Mouse (Mus musculus): ENCODE data around the gene Zfp688.
A peak's percentile ranks its signal among the peaks of the same experiment; 100 is the strongest.
"Not testable (repeated sequence)": the region's sequence is repeated elsewhere in the genome, so short reads cannot be mapped to it uniquely, and the experiment has no call there.

Zfp688 gene

GRCm38 (mm10) chr7:127411418-127411817, 10.4 kb downstream of the Zfp688 start:
- DNase-seq (ENCODE audit: low read depth, low spot score), result no peak

DNA sequence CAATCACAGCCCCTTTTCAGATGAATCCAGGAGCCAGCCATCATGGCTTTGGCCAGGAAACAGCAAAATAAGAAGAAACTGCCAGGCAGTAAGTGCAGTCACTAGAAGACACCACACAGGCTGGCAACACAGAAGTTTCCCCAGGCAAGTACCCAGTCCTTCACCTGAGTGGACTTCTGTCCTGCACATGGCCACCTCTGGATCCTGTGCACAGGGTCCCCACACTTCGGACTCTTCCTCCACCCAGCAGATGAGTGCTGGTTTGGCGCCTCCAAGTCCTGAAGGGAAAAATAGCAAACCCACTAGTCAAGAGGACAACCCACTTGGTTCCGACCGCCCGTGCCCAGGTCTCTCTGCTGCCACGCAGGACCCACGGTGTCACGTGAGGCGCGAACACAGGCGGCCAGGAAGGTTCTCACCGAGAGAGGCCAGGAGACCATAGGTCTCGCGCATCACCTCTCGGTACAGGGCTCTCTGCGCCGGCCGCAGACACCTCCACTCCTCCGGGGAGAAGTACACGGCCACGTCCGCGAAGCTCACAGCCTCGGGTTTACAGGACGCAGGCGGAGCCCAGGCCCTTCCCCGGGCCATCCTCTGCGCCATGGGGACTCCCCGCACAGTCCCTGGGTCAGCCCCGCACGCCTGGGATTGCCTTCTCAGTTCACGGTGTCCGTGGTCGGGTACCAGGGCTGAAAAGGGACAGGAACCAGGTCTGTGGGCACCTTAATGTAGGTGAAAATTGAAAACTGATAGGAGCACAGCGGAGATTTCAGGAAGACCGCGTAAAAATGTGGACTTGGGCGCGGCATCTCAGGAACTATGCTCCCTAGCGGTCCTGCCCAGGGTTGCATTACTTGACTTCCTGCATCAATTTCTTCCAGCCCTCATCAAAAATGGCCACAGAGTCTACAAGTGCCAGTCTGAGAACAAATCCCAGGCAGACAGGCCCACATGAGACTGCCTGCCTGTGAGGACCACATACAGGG, 15.6 kb downstream of the Zfp688 start, which contains the start of gene Zfp764:
TSS of gene Zfp764 (minus strand) at position 821 of the 986 bp plus-strand sequence.
- DNase-seq (ENCODE audit: low read depth, low spot score), result peak; percentile 69

DNA sequence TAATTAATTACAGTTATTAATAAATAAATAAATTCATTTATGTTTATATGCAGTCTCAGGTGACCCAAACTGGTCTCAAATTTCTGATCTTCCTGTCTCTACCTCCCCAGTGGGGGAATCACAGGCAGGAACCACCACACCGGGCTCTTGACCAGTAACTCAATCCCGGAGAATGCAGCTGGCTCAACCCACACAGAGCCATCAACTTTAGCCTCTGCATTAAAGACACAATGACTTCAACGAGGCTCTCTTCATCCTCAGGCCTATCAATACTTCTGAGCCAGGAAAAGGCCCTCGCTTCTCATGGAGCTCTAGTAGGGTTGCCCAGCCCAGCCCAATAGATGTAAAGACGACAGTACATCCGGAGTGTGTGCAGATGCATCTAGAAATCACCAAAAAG, 17.8 kb downstream of the Zfp688 start:
- DNase-seq (ENCODE audit: low read depth, low spot score), result not testable (repeated sequence)

DNA sequence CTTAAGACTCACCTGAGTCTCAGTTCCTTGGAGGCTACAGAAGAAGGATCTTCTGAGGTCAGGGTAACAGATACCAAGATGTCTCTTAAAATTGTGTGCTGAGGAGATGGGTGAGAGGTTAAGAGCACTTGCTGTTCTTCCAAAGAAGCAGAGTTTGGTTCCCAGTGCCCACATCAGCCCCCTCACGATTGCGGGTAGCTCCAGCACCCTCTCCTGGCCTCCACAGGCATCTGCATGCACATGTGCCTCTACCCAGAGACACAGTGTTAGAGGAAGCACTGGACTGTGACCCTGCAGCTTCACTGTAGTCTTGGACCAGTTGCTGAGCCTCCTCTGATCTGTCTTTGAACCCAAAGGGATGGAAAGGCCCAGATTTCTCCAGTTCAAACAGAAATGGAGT, 18.9 kb downstream of the Zfp688 start:
- no peak for DNase-seq (ENCODE audit: low read depth, low spot score)

- no peak for DNase-seq (ENCODE audit: low read depth, low spot score)
These were observed 21.5 kb downstream of the Zfp688 start for GRCm38 (mm10) chr7:127400355-127400754.

DNA sequence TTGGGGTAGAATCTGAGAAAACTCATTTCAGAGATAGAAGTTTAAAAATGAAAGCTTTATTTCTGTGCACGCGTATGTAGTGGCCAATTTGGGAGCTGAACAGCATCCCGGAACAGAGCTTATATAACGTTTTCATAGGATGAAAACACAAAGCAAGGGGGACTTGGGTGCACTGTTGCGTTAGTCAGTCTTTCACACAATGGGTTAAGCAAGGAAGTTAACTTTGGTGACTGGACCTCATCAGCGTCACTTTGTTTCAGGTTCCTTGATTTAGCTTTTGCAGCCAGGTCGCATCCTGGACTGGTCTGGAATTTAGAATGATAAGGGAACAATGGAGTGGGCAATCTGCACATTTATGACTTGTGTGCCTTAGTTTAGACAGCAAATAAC, 27.9 kb downstream of the Zfp688 start:
- DNase-seq (ENCODE audit: low read depth, low spot score), result no peak

GRCm38 (mm10) chr7:127393157-127393943, 28.5 kb downstream of the Zfp688 start, which contains the start of gene E430018J23Rik:
TSS of gene E430018J23Rik (minus strand) at chr7:127393629.
- DNase-seq (ENCODE audit: low read depth, low spot score), result peak; percentile 98

GRCm38 (mm10) chr7:127392251-127392824, 29.5 kb downstream of the Zfp688 start:
- DNase-seq (ENCODE audit: low read depth, low spot score), result no peak

- no peak for DNase-seq (ENCODE audit: low read depth, low spot score)
These were observed 30.3 kb downstream of the Zfp688 start for GRCm38 (mm10) chr7:127391538-127391937.

- DNase-seq (ENCODE audit: low read depth, low spot score), result no peak
These were observed 31.6 kb downstream of the Zfp688 start for GRCm38 (mm10) chr7:127390306-127390705.

DNA sequence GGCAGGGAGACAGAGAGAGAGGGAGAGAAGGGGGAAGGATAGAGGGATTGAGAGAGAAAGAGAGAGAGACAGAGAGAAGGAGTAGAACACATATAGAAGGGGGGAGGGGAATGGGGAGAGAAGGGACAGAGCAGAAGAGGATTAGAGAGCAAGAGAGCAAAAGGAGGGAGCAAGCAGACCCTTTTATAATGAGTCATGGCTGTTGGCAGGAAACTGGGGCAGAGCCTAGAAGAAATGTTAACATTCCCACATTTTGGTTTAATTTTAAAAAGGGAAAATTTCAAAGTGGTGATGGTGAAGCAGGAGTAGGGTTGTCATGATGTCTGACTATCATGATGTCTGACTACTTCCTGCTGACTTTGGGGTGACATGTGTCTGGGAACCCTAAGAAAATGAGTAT, 33.7 kb downstream of the Zfp688 start:
- DNase-seq (ENCODE audit: low read depth, low spot score), result not testable (repeated sequence)

- DNase-seq (ENCODE audit: low read depth, low spot score), result peak; percentile 84
These were observed 35.1 kb downstream of the Zfp688 start, which contains the start of gene 9130019O22Rik for GRCm38 (mm10) chr7:127386641-127387392. TSS of gene 9130019O22Rik (minus strand) at chr7:127387166.

DNA sequence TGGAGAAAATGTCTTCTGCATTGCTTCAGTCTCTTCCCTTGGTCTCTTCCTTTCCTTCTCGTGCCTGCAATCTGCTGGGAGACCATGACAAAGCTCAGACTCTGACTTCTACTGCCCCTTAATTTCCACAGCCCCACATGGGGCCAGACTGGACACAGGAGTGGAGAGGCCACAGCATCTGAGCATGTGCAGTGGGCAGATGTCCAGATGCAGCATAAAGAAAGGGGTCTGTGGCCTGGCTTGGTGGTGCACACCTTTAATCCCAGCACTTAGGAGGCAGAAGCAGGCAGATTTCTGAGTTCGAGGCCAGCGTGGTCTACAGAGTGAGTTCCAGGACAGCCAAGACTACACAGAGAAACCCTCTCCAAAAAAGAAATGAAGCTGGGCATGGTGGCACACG, 36.3 kb downstream of the Zfp688 start:
- DNase-seq (ENCODE audit: low read depth, low spot score), result not testable (repeated sequence)

DNA sequence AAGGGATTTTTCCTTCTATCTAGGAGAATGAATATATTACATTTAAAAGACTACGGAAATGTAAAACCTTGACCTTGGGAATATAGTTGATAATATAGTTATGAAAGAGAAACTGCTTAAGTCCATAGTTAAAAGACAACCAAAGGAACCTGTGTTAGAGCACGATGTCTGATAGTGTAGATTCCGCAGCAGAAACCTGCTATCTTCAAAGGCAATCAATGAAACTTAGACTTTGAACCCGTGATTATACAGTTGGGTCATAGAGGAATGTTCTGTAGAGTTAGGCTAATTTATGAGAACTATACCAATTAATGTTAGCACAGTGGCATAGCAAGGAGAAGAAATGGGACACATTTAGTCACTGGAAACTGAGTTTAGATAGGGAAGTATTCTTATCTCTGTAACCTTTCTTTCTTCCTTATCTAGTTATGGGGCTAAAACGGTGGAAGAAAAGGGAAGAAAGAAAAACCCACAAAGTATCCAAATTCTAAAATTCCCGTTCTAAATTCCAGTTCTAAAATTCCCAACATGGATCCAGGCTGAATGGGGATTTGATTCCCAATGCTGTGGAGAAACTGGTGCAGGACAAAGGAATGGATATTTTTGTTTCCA, 43.5 kb downstream of the Zfp688 start:
- no peak for DNase-seq (ENCODE audit: low read depth, low spot score)

DNA sequence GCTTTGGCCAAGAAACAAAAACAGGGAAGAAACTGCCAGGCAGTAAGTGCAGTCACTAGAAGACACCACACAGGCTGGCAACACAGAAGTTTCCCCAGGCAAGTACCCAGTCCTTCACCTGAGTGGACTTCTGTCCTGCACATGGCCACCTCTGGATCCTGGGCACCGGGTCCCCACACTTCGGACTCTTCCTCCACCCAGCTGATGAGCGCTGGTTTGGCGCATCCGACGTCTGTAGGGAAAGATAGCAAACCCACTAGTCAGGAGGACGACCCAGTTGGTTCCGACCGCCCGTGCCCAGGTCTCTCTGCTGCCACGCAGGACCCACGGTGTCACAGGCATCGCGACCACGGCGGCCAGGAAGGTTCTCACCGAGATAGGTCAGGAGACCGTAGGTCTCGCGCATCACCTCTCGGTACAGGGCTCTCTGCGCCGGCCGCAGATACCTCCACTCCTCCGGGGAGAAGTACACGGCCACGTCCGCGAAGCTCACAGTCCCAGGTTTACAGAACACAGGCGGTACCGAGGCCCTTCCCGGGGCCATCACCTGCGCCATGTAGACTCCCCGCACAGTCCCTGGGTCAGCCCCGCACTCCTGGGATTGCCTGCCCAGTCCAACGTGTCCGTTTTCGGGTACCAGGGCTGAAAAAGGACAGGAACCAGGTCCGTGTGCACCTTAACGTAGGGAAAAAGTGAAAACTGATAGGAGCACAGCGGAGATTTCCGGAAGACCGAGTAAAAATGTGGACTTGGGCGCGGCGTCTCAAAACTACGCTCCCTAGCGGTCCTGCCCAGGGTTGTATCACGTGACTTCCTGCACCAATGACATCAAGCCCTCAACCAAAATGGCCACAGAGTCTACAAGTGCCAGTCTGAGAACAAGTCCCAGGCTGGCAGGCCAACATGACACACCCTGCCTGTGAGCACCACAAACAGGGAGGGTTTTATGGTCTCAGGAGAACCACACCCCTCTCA, 46.3 kb downstream of the Zfp688 start, which contains the start of gene Zfp747:
TSS of gene Zfp747 (minus strand) at position 780 of the 975 bp plus-strand sequence.
- DNase-seq (ENCODE audit: low read depth, low spot score), result peak; percentile 91

DNA sequence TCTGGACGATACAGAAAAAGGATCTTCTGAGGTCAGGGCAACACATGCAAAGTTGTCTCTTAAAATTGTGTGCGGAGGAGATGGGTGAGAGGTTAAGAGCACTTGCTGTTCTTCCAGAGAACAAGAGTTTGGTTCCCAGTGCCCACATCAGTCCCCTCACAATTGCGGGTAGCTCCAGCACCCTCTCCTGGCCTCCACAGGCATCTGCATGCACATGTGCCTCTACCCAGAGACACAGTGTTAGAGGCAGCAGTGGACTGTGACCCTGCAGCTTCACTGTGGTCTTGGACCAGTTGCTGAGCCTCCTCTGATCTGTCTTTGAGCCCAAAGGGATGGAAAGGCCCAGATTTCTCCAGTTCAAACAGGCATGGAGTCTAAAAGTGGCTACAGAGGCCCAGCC, 50.0 kb downstream of the Zfp688 start:
- DNase-seq (ENCODE audit: low read depth, low spot score), result not testable (repeated sequence)

- DNase-seq (ENCODE audit: low read depth, low spot score), result no peak
These were observed 50.7 kb downstream of the Zfp688 start for GRCm38 (mm10) chr7:127371213-127371612.

All from telencephalon, adult 2 months (tissue).